Mouse (Mus musculus): ENCODE data around the gene Ap4b1. TPM values are rescaled to one million over a fixed set of nuclear protein-coding genes. Genes with fewer than 3 reads are reported as not detected.
"Not testable (repeated sequence)": the region's sequence is repeated elsewhere in the genome, so short reads cannot be mapped to it uniquely, and the experiment has no call there.

The Ap4b1 gene
- polyA plus RNA-seq, 1 experiment from 2014 or later, result 25.7 TPM

DNA sequence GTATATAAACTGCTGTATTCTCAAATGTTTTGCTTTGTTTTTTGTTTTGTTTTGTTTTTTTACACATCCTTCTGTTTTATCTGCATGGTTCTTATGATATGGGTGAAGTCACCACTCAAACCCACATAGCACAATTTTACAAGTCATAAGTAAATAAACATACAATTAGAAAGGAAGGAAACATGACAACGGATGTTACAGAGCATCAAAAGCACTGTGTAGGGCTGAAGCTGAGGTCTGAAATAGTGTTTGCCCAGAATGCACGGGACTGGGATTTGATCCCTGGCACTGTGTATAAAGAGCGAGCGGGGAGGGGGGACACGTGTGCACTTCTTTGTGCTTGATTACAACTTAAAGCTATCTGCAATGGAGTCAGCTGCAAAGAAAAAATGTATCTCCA is 28.5 kb upstream of the Ap4b1 start:
- no peaks in the 10 kb centered on the region for H3K27me3 ChIP-seq
- in situ Hi-C loops (cut with MboI; ENCODE audit: low pct_unique_long_range_greater_than_20kb), result no loop called here
- no peak for TF ChIP-seq CTCF (IDR thresholded peaks at IDR 0.05)
- ATAC-seq, result no peak
- DNase-seq (ENCODE audit: low read depth, low spot score), result no peak
- CTCF ChIA-PET, result no interaction called here
- POLR2A ChIA-PET, result no interaction called here

DNA sequence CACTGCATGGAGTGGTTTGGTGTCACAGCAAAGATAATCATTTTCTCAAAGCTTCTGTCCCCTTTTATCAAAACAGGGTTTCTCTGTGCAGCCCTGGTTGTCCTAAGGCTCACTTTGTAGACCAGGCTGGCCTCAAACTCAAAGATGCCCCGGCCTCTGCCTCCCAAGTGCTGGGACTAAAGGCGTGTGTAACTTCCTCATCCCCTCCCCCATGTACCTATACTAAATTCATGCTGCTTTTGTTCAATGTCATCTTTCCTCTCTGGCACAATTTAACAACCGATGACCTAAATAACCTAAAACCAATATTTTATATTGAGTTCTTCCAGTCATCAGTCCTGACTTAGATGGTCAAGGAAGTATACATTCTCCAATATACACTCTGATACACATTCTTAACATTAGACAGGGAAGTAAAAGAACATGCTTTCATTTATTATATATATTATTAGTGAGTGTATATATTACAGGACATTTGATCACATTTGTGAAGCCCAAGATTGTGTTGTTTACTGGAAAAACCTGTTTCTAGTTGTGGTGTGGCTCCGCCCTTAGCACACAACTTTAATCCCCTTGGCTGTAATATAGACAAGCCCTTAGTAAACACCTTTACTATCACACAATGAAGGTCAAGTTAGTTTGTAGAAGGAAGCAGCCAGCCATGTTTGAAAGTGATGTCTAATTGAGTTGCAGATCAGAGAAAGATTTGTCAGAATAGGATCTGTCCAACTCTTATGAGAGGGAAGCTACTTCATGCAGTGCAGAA is 26.3 kb upstream of the Ap4b1 start:
- no peaks in the 10 kb centered on the region for H3K27me3 ChIP-seq
- CTCF ChIA-PET, result interaction anchor here (1.1 to 1.9 kb wide), 4 partner anchors 9 to 30 kb away, joined by 4 to 12 read pairs (median 4); no protein-coding TSS in a partner anchor
- no peak for TF ChIP-seq CTCF (IDR thresholded peaks at IDR 0.05)
- ATAC-seq, result no peak
- in situ Hi-C loops (cut with MboI; ENCODE audit: low pct_unique_long_range_greater_than_20kb), result no loop called here
- POLR2A ChIA-PET, result interaction anchor here (0.9 to 1.0 kb wide), 3 partner anchors 8 to 10 kb away, joined by 3 read pairs; no protein-coding TSS in a partner anchor
- DNase-seq (ENCODE audit: low read depth, low spot score), result no peak

DNA sequence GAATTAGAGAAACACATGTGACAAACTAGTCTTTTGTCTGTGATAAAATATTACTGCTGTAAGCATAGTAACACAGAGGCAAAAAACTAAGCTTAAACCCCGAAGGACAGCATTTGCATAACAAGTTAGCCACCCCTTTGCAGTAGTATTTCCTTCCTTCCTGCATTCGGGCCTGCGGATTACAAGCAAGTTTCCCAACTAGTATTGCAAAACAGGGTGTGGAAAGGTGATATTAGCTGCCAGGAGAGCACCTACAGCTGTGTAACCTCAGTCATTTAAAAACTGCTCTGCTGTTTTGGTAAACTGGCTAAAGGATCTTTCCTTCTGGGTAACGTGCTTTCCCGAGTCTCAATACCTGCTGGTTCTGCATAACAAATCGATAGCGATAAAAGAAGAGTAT is 22.1 kb upstream of the Ap4b1 start:
- POLR2A ChIA-PET, result interaction anchor here (1.1 kb wide), 1 partner anchor 16 kb away, joined by 4 read pairs; no protein-coding TSS in a partner anchor
- H3K27me3 ChIP-seq, result no peaks in the 10 kb centered on the region
- no peak for TF ChIP-seq CTCF (IDR thresholded peaks at IDR 0.05)
- ATAC-seq, result no peak
- in situ Hi-C loops (cut with MboI; ENCODE audit: low pct_unique_long_range_greater_than_20kb), result no loop called here
- DNase-seq (ENCODE audit: low read depth, low spot score), result no peak
- CTCF ChIA-PET, result interaction anchor here (0.8 to 1.6 kb wide), 4 partner anchors 9 to 16 kb away, joined by 3 to 4 read pairs (median 4); no protein-coding TSS in a partner anchor

DNA sequence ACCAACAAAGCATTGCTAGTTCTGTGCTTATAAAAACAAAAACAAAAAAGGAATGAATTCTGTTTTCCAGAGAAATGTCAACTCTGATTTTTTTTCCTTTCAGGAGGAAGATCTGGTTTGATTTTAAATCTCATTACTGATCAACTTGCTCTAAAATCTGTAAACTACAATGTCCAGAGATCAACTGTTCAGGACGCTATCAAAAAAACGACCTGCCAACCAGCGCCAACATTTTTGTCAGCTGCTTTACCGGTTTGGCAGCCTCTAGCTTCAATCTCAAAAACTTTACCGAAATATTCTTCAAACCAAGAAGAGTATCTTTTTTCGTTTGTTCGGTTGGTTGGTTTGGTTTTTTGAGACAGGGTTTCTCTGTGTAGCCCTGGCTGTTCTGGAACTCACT is 20.2 kb upstream of the Ap4b1 start:
- no peaks in the 10 kb centered on the region for H3K27me3 ChIP-seq
- CTCF ChIA-PET, result interaction anchor here (1.0 to 2.4 kb wide), 5 partner anchors 10 to 362 kb away, joined by 3 to 9 read pairs (median 4); no protein-coding TSS in a partner anchor
- DNase-seq (ENCODE audit: low read depth, low spot score) (no peak), ATAC-seq (no peak)
- POLR2A ChIA-PET, result interaction anchor here (0.6 to 3.5 kb wide), 3 partner anchors 14 to 106 kb away, joined by 4 to 25 read pairs (median 6); no protein-coding TSS in a partner anchor
- in situ Hi-C loops (cut with MboI; ENCODE audit: low pct_unique_long_range_greater_than_20kb), result no loop called here
- TF ChIP-seq CTCF (IDR thresholded peaks at IDR 0.05), result no peak

DNA sequence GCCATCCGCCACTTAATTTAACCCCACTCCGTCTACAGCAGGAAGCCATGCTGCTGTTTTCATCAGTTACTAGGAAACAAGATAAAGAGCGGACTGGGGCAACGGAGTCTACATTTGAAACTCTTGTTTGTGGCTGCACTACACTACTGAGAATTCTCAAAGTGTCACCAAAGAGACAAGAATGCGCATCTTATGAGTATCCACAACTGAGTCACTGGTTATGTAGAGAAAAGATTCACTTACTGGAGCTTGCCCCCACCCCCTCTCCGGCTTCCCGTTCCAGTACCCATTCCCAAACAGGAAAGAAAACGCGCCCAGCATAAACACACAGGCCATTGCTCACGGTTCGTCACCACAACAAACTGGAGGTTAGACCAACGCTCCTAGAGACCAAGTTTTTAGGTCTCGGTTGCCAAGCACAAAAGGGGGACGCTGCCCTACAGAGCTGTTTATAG is 19.4 kb upstream of the Ap4b1 start:
- H3K27me3 ChIP-seq, result no peaks in the 10 kb centered on the region
- POLR2A ChIA-PET, result interaction anchor here (1.0 to 3.5 kb wide), 8 partner anchors 12 to 26 kb away, joined by 3 to 25 read pairs (median 4); partner anchors contain the start of genes Ap4b1, Dclre1b and Gm43064
- CTCF ChIA-PET, result interaction anchor here (2.0 to 2.4 kb wide), 3 partner anchors 11 to 115 kb away, joined by 4 to 9 read pairs (median 8); no protein-coding TSS in a partner anchor
- DNase-seq (ENCODE audit: low read depth, low spot score), result no peak
- peak; percentile 48 for ATAC-seq
- in situ Hi-C loops (cut with MboI; ENCODE audit: low pct_unique_long_range_greater_than_20kb), result no loop called here
- no peak for TF ChIP-seq CTCF (IDR thresholded peaks at IDR 0.05)

DNA sequence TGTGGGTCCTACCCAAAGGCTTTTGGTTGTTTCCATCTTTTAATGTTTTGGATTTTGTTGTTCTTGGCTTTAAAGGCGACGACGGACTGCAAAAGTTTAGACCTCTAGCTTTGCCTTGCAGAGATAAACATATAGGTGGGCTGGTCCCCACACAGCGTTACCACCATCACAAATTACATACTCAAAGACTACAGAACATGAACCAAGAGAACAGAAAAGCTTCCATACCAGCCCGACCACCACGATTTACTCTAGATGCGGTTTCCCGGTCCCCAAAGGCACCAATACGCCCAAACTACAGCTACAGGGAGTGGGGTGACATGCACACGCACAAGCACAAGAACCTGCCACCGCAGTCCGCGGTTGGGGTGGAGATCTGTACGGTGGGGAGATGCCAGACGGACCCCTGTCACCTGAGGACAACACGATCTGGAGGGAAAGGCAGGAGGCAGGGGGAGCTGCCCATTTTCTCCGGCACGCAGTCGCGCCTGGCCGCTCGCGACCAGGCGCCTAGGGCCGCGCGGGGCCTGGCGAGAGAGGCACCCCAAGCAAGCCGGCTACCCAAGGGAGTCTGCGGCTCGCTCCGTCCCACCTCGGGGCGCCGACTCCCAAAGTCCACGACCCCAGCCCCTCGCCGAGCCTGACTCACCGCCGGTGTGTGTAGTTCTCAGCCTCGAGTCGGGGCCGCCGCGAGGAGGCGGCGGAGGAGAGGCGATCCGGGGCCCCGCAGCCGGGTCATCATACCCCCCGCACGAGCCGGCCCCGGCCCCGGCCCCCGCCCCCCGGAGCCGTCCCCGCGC is 18.8 kb upstream of the Ap4b1 start:
- ATAC-seq (peak; percentile 36), DNase-seq (ENCODE audit: low read depth, low spot score) (no peak)
- ChIA-PET CTCF (interaction anchor here (2.0 to 2.4 kb wide), 3 partner anchors 12 to 115 kb away, joined by 4 to 9 read pairs (median 8); no protein-coding TSS in a partner anchor), POLR2A (interaction anchor here (1.0 to 3.5 kb wide), 7 partner anchors 12 to 27 kb away, joined by 3 to 25 read pairs (median 5); partner anchors contain the start of genes Ap4b1, Dclre1b and Gm43064)
- H3K27me3 ChIP-seq, result no peaks in the 10 kb centered on the region
- in situ Hi-C loops (cut with MboI; ENCODE audit: low pct_unique_long_range_greater_than_20kb), result no loop called here
- TF ChIP-seq CTCF (IDR thresholded peaks at IDR 0.05), result peak; percentile 13

DNA sequence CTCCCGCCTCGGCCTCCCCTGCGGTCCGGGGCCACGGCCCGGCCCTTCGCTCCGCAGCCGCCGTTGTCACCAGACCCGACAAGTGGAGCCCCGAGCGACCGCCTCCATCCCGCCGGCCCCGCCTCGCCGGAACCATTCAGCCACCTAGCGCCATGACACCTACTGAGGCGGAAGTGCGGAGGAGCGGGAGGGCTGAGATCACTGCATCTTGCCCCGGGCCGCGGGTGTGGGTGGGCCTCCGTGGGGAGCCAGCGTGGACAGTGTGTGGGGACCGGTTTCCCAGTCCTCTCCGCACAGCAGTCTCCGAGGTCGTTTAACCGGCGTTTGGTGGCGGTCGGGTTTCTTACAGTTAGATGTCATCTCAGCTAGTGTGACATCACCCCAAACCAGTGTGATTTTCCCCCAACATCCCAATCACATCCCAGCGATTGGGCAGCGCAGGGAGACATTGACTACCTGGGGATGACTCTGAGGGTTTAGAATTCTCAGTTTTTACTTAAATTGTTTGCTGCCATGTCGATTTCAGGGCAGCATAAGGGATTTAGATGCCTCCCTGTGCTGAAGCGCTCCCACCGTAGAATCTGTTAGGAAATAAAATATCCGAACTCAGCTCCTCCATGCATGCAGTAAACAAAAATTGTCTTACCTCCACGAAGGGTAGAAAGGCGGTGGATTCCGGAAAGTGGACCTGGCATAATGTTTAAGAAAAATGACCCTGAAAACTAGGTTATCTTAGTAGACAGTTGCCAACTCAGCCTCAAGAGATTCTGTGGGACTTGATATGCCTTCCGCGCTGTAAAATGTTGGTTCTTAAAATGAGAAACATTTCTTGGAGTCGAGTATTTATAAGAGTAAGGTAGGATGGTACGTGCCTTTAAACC is 17.9 kb upstream of the Ap4b1 start, which contains the start of gene Hipk1:
TSS of gene Hipk1 (minus strand) at position 334 of the 881 bp plus-strand sequence.
- in situ Hi-C loops (cut with MboI; ENCODE audit: low pct_unique_long_range_greater_than_20kb), result no loop called here
- H3K27me3 ChIP-seq, result no peaks in the 10 kb centered on the region
- ATAC-seq, result peak; percentile 88
- no peak for DNase-seq (ENCODE audit: low read depth, low spot score)
- POLR2A ChIA-PET, result interaction anchor here (1.0 to 3.5 kb wide), 5 partner anchors 12 to 28 kb away, joined by 4 to 25 read pairs (median 5); partner anchors contain the start of genes Ap4b1, Dclre1b and Gm43064
- TF ChIP-seq CTCF (IDR thresholded peaks at IDR 0.05), result no peak
- CTCF ChIA-PET, result interaction anchor here (2.4 kb wide), 1 partner anchor 18 kb away, joined by 8 read pairs; no protein-coding TSS in a partner anchor

DNA sequence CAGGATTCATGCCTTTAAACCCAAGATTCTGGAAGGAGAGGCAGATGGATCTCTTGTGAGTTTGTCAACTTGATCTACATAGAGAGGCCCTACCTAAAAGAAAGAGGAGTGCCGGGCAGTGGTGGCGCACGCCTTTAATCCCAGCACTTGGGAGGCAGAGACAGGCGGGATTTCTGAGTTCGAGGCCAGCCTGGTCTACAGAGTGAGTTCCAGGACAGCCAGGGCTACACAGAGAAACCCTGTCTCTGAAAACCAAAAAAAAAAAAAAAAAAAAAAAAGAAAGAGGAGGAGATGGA is 17.3 kb upstream of the Ap4b1 start:
- POLR2A ChIA-PET, result interaction anchor here (3.5 kb wide), 1 partner anchor 11 kb away, joined by 25 read pairs; no protein-coding TSS in a partner anchor

DNA sequence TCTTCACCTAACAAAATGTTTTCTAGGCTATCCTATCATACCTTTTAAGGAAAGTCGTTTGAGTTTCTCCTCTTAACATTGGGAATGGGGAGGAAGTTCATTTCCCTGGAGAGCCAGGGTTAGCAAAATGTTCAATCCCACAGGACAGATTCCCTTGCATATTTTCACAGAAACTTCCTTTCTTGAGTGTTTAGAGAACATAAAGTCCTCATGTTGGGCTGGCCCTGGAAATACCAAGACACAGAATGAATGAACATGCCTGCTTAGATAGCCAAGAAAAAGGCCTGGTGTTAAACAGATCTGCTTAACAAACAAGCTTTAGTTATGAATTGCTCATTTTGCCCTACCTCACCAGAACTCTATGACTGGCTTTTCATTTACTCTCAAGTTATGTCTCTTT is 16.8 kb upstream of the Ap4b1 start:
- no peaks in the 10 kb centered on the region for H3K27me3 ChIP-seq
- TF ChIP-seq CTCF (IDR thresholded peaks at IDR 0.05), result no peak
- DNase-seq (ENCODE audit: low read depth, low spot score) (no peak), ATAC-seq (no peak)
- ChIA-PET CTCF (interaction anchor here (1.3 kb wide), 1 partner anchor 9 kb away, joined by 3 read pairs; no protein-coding TSS in a partner anchor), POLR2A (no interaction called here)
- in situ Hi-C loops (cut with MboI; ENCODE audit: low pct_unique_long_range_greater_than_20kb), result no loop called here

More for the DNA sequence above, 17.3 kb upstream of the Ap4b1 start:
- in situ Hi-C loops (cut with MboI; ENCODE audit: low pct_unique_long_range_greater_than_20kb); DNase-seq (ENCODE audit: low read depth, low spot score); H3K27me3 ChIP-seq; ATAC-seq; CTCF ChIA-PET: not testable (repeated sequence)
